Mouse (Mus musculus): Measurements from ENCODE around the gene Tm9sf1. TPM values are rescaled to one million over a fixed set of nuclear protein-coding genes. Genes with fewer than 3 reads are reported as not detected.

The Tm9sf1 gene
- polyA plus RNA-seq, 1 experiment from 2014 or later = 122 TPM

DNA sequence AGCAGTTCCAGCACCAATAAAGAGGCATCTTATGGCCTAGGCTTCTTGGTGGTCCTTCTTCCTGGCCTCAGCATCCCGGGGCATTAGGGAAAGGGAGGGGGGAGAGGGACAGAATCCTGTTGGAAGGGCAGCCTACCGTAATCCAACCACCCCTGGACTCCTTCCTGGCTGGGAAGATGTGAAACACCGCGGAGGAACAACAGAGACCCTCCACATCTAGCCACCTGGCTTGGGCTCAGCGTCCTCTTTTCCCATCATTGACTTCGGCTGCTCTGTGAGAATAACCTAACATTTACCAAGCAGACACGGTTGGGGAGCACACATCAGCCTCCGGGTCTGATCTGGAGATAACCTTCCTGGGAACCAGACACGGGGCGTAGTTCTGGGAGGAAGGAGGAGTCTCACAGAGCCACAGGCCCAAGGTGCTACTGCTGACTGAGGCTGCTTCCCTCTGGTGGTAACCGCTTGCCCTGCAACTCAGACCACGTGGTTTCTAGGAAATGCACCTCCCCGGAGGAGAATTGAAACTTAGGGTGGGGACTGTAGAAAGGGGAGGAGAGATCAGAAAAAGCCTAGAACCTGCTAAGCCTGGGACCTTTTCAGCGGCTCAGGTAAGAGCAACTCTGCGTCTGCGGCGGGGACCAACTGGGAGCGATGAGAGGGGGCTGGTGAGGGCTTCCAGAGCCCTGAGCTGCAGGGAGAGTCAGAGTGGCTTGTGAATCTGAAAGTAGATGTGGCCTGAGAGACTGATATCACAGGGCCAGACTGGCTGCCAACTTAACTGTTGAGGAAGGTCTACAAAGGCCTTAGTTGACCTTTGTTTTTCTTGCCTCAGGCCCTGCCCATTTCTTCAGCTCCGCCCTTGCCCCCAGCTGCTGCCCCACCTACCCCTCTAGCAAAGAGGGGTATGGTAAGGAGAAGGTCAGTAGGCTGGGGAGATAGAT lies 39.7 kb downstream of the Tm9sf1 start:
- H3K27me3 ChIP-seq (ENCODE audit: insufficient read depth, low read length) = no peaks in the 10 kb centered on the region
- peak; percentile 92 for ATAC-seq (ENCODE audit: insufficient read depth)
- TF ChIP-seq CTCF (IDR thresholded peaks at IDR 0.05; ENCODE audit: low read depth) = peak; percentile 93
- H3K36me3 ChIP-seq (ENCODE audit: insufficient read depth) = peaks cover 67% of the 10 kb centered on the region
- peak overlapping the region; percentile 53 for H3K9ac ChIP-seq
- peak overlapping the region; percentile 32 for H3K4me3 ChIP-seq (ENCODE audit: low read depth, low read length)
- H3K4me1 ChIP-seq (ENCODE audit: insufficient read depth) = 0 out of 2 replicates have a peak, but pooled peaks cover 4% of the 10 kb centered on the region
- WGBS = 15% methylated on average over 19 of the region's 19 CpGs
- H3K9me3 ChIP-seq (ENCODE audit: low read depth, low read length) = no peaks in the 10 kb centered on the region
- peak overlapping the region; percentile 62 for H3K4me2 ChIP-seq
- peak; percentile 94 for DNase-seq
- peak overlapping the region; percentile 77 for H3K27ac ChIP-seq (ENCODE audit: low read depth)

- WGBS = 84% methylated on average over 7 of the region's 7 CpGs
- H3K36me3 ChIP-seq (ENCODE audit: insufficient read depth) = peaks cover 68% of the 10 kb centered on the region
- no peaks in the 10 kb centered on the region for H3K27me3 ChIP-seq (ENCODE audit: insufficient read depth, low read length)
- DNase-seq = no peak
- H3K27ac ChIP-seq (ENCODE audit: low read depth) = peak within 1 kb of the TSS; percentile 77
- peak within 1 kb of the TSS; percentile 53 for H3K9ac ChIP-seq
- TF ChIP-seq CTCF (IDR thresholded peaks at IDR 0.05; ENCODE audit: low read depth) = no peak
- H3K4me3 ChIP-seq (ENCODE audit: low read depth, low read length) = peak within 1 kb of the TSS; percentile 32
- H3K4me2 ChIP-seq = peak within 1 kb of the TSS; percentile 62
- no peaks in the 10 kb centered on the region for H3K9me3 ChIP-seq (ENCODE audit: low read depth, low read length)
- no peak for ATAC-seq (ENCODE audit: insufficient read depth)
- 0 out of 2 replicates have a peak, but pooled peaks cover 4% of the 10 kb centered on the region for H3K4me1 ChIP-seq (ENCODE audit: insufficient read depth)
Observed at GRCm38 (mm10) chr14:55603271-55603632, 40.4 kb downstream of the Tm9sf1 start, which contains the start of gene Irf9. Gene Irf9, plus strand, starts transcription at chr14:55603571.

GRCm38 (mm10) chr14:55598521-55599390 lies 44.9 kb downstream of the Tm9sf1 start:
- ATAC-seq (ENCODE audit: insufficient read depth) (no peak), DNase-seq (no peak)
- Histone ChIP-seq H3K4me3 (ENCODE audit: low read depth, low read length) (no peak overlapping the region), H3K9me3 (ENCODE audit: low read depth, low read length) (no peaks in the 10 kb centered on the region), H3K27ac (ENCODE audit: low read depth) (no peak overlapping the region), H3K4me1 (ENCODE audit: insufficient read depth) (no peaks in the 10 kb centered on the region), H3K27me3 (ENCODE audit: insufficient read depth, low read length) (no peaks in the 10 kb centered on the region), H3K9ac (no peak overlapping the region), H3K36me3 (ENCODE audit: insufficient read depth) (peaks cover 79% of the 10 kb centered on the region), H3K4me2 (no peak overlapping the region)
- 92% methylated on average over 21 of the region's 21 CpGs for WGBS
- TF ChIP-seq CTCF (IDR thresholded peaks at IDR 0.05; ENCODE audit: low read depth) = no peak

- H3K9me3 ChIP-seq (ENCODE audit: low read depth, low read length) = no peaks in the 10 kb centered on the region
- peaks cover 6% of the 10 kb centered on the region; the same call in 1 of the 2 replicates for H3K4me1 ChIP-seq (ENCODE audit: insufficient read depth)
- H3K4me3 ChIP-seq (ENCODE audit: low read depth, low read length) = no peak overlapping the region
- DNase-seq = peak; percentile 27
- H3K36me3 ChIP-seq (ENCODE audit: insufficient read depth) = peaks cover 64% of the 10 kb centered on the region
- H3K27ac ChIP-seq (ENCODE audit: low read depth) = no peak overlapping the region
- 80% methylated on average over 13 of the region's 13 CpGs for WGBS
- no peak overlapping the region for H3K4me2 ChIP-seq
- no peak for TF ChIP-seq CTCF (IDR thresholded peaks at IDR 0.05; ENCODE audit: low read depth)
- H3K9ac ChIP-seq = no peak overlapping the region
- no peaks in the 10 kb centered on the region for H3K27me3 ChIP-seq (ENCODE audit: insufficient read depth, low read length)
- ATAC-seq (ENCODE audit: insufficient read depth) = no peak
Observed at GRCm38 (mm10) chr14:55596036-55596690, 47.4 kb downstream of the Tm9sf1 start.

GRCm38 (mm10) chr14:55592226-55592625 lies 51.4 kb downstream of the Tm9sf1 start:
- no peak for TF ChIP-seq CTCF (IDR thresholded peaks at IDR 0.05; ENCODE audit: low read depth)
- peaks cover 42% of the 10 kb centered on the region for H3K36me3 ChIP-seq (ENCODE audit: insufficient read depth)

GRCm38 (mm10) chr14:55591331-55591891 lies 52.2 kb downstream of the Tm9sf1 start, which contains the start of gene Rnf31:
Gene Rnf31, plus strand, starts transcription at chr14:55591708.
- Histone ChIP-seq H3K27ac (ENCODE audit: low read depth) (peak within 1 kb of the TSS; percentile 94), H3K36me3 (ENCODE audit: insufficient read depth) (peaks cover 40% of the 10 kb centered on the region), H3K4me3 (ENCODE audit: low read depth, low read length) (peak within 1 kb of the TSS; percentile 88), H3K27me3 (ENCODE audit: insufficient read depth, low read length) (no peaks in the 10 kb centered on the region), H3K4me2 (peak within 1 kb of the TSS; percentile 94), H3K4me1 (ENCODE audit: insufficient read depth) (peaks cover 6% of the 10 kb centered on the region; the same call in 1 of the 2 replicates), H3K9ac (peak within 1 kb of the TSS; percentile 79), H3K9me3 (ENCODE audit: low read depth, low read length) (no peaks in the 10 kb centered on the region)
- peak; percentile 96 for DNase-seq
- peak; percentile 93 for ATAC-seq (ENCODE audit: insufficient read depth)
- WGBS = under 1% methylated on average over 31 of the region's 33 CpGs
- TF ChIP-seq CTCF (IDR thresholded peaks at IDR 0.05; ENCODE audit: low read depth) = no peak

More at GRCm38 (mm10) chr14:55592226-55592625, 51.4 kb downstream of the Tm9sf1 start:
- Histone ChIP-seq H3K9me3 (ENCODE audit: low read depth, low read length) (no peaks in the 10 kb centered on the region), H3K4me1 (ENCODE audit: insufficient read depth) (peaks cover 6% of the 10 kb centered on the region; the same call in 1 of the 2 replicates), H3K9ac (peak overlapping the region; percentile 79), H3K27me3 (ENCODE audit: insufficient read depth, low read length) (no peaks in the 10 kb centered on the region), H3K27ac (ENCODE audit: low read depth) (peak overlapping the region; percentile 94; the same call in 1 of the 2 replicates), H3K4me2 (peak overlapping the region; percentile 94), H3K4me3 (ENCODE audit: low read depth, low read length) (peak overlapping the region; percentile 88)
- 2% methylated on average over 16 of the region's 16 CpGs for WGBS
- peak; percentile 17 for DNase-seq
- no peak for ATAC-seq (ENCODE audit: insufficient read depth)
